Mouse (Mus musculus): Measurements from ENCODE around the gene Twf2. TPM values are rescaled to one million over a fixed set of nuclear protein-coding genes. Genes with fewer than 3 reads are reported as not detected.

Twf2 gene
- total and polyA plus RNA-seq, 3 experiments = 120 to 186 (median 131) TPM

DNA sequence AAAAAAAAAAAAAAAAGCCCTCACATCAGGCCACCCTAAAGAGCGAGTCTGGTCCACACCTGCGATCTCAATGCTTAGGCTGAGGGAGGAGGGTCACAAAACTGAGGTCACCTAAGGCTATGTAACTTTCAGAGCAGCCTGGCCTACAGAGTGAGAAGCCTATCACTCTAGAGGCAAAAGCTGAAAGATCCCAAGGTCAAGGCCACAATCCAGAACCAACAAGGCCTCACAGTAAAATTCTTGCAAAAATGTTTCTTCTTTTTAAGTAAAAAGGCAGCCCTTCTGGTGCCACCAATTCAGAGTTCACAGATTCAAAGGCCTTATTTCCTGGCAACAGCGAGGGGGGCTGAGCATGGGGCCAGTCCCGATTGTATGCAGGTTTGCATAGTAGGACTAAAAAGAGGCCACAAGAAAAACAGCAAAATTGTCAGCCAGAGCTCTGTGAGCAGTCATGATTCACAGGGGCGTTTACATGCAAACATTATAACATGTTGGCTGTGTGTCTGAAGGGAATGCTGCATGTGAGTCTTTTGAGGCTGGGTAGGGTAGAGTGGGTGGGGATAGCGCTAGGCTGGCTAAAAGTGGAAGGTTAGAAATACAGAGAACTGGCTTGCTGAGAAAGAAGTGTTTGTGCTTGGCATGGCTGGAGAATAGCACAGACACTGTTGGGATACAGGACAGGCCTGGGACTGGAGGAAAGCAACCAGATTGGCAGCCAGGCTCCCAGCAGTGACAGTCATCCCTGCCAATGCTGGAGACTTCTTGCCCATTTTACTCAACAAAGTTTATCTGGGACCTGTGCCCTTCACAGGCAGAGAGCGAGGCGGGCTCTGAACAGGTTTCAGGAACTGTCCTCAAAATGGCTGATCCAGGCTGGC lies 8.7 kb upstream of the Twf2 start:
- Histone ChIP-seq H3K36me3 (replicated peaks in 1 of 2; ENCODE audit: control insufficient read depth in 1 of 2, insufficient read depth in 1 of 2, low read length in 1 of 2) (peaks cover 60 to 73% of the 10 kb centered on the region in 2 experiments), H3K27ac (ENCODE audit: insufficient read depth, low read depth) (peak overlapping the region; percentile 21)

GRCm38 (mm10) chr9:106195693-106196092 lies 7.2 kb upstream of the Twf2 start:
- peaks cover 13% of the 10 kb centered on the region for H3K79me2 ChIP-seq (replicated peaks; ENCODE audit: control insufficient read depth, extremely low read depth, insufficient read depth, poor library complexity, severe bottlenecking)
- H3K4me3 ChIP-seq (replicated peaks in 1 of 3; ENCODE audit: low read depth in 2 of 3, low read length in 2 of 3, poor library complexity in 1 of 3) = no peak overlapping the region
- in situ Hi-C loops (cut with MboI; ENCODE audit: low pct_ligation_motif_present, low pct_unique_long_range_greater_than_20kb, low sequenced_read_pairs) = no loop called here
- dilution Hi-C loops (cut with MboI; ENCODE audit: extremely low pct_ligation_motif_present, extremely low pct_unique_long_range_greater_than_20kb, low sequenced_read_pairs) = no loop called here
- peaks cover 45 to 58% of the 10 kb centered on the region in 2 experiments for H3K36me3 ChIP-seq (replicated peaks in 1 of 2; ENCODE audit: control insufficient read depth in 1 of 2, insufficient read depth in 1 of 2, low read length in 1 of 2)
- no peak for DNase-seq (ENCODE audit: extremely low read depth)
- H3K4me2 ChIP-seq (ENCODE audit: insufficient read depth, low read depth, poor library complexity, severe bottlenecking) = no peak overlapping the region
- TF ChIP-seq MYC (IDR thresholded peaks at IDR 0.05; ENCODE audit: low read depth, low read length) (no peak), BHLHE40 (IDR thresholded peaks at IDR 0.05; ENCODE audit: low read depth, low read length) (no peak), RAD21 (IDR thresholded peaks at IDR 0.05; ENCODE audit: low read depth, low read length) (no peak), SMC3 (IDR thresholded peaks at IDR 0.05; ENCODE audit: low read depth, low read length) (no peak), PAX5 (IDR thresholded peaks at IDR 0.05; ENCODE audit: low read length) (no peak), NRF1 (IDR thresholded peaks at IDR 0.05; ENCODE audit: low read depth, low read length) (no peak), TCF12 (IDR thresholded peaks at IDR 0.05; ENCODE audit: low read depth, low read length) (no peak), GABPA (IDR thresholded peaks at IDR 0.05; ENCODE audit: insufficient replicate concordance, low read depth, low read length) (no peak), RCOR1 (conservative IDR thresholded peaks at IDR 0.05; ENCODE audit: low read depth, low read length) (no peak), ZC3H11A (IDR thresholded peaks at IDR 0.05; ENCODE audit: low read depth, low read length) (no peak)
- peaks cover 25 to 76% of the 10 kb centered on the region in 2 experiments for H3K4me1 ChIP-seq (ENCODE audit: control insufficient read depth in 1 of 2, insufficient read depth in 2 of 2)
- H3K9ac ChIP-seq (ENCODE audit: insufficient read depth, low read depth) = no peak overlapping the region
- no peak overlapping the region for H3K27ac ChIP-seq (ENCODE audit: insufficient read depth, low read depth)
- H3K27me3 ChIP-seq (replicated peaks) = no peaks in the 10 kb centered on the region
- no peaks in the 10 kb centered on the region for H3K9me3 ChIP-seq (replicated peaks; ENCODE audit: low read length)

More for the DNA sequence above, 8.7 kb upstream of the Twf2 start:
- H3K4me1 ChIP-seq (ENCODE audit: control insufficient read depth in 1 of 2, insufficient read depth in 2 of 2) = peaks cover 20 to 64% of the 10 kb centered on the region in 2 experiments
- no peaks in the 10 kb centered on the region for H3K27me3 ChIP-seq (replicated peaks)
- no peak overlapping the region for H3K4me3 ChIP-seq (replicated peaks in 1 of 3; ENCODE audit: low read depth in 2 of 3, low read length in 2 of 3, poor library complexity in 1 of 3)
- TF ChIP-seq CTCF (conservative IDR thresholded peaks at IDR 0.05 in 1 of 2, IDR thresholded peaks at IDR 0.05 in 1 of 2; ENCODE audit: low read depth in 2 of 2, low read length in 2 of 2) (no peak), KAT2A (IDR thresholded peaks at IDR 0.05; ENCODE audit: insufficient replicate concordance, low read length) (no peak), MAZ (IDR thresholded peaks at IDR 0.05; ENCODE audit: low read depth, low read length) (no peak), NELFE (IDR thresholded peaks at IDR 0.05; ENCODE audit: low read depth, low read length) (no peak), ZKSCAN1 (IDR thresholded peaks at IDR 0.05; ENCODE audit: borderline replicate concordance, low read depth, low read length) (peak; percentile 55)
- in situ Hi-C loops (cut with MboI; ENCODE audit: low pct_ligation_motif_present, low pct_unique_long_range_greater_than_20kb, low sequenced_read_pairs) (no loop called here), dilution Hi-C loops (cut with MboI; ENCODE audit: extremely low pct_ligation_motif_present, extremely low pct_unique_long_range_greater_than_20kb, low sequenced_read_pairs) (no loop called here)
- DNase-seq (ENCODE audit: extremely low read depth) = no peak
- H3K4me2 ChIP-seq (ENCODE audit: insufficient read depth, low read depth, poor library complexity, severe bottlenecking) = no peak overlapping the region
- H3K9ac ChIP-seq (ENCODE audit: insufficient read depth, low read depth) = no peak overlapping the region
- H3K79me2 ChIP-seq (replicated peaks; ENCODE audit: control insufficient read depth, extremely low read depth, insufficient read depth, poor library complexity, severe bottlenecking) = peaks cover 13% of the 10 kb centered on the region
- no peaks in the 10 kb centered on the region for H3K9me3 ChIP-seq (replicated peaks; ENCODE audit: low read length)

Data from CH12.LX (cell line).